Mouse (Mus musculus) fibroblast of lung, adult 2 months (primary cell): Measurements from ENCODE around the gene Lgr6.
A peak's percentile ranks its signal among the peaks of the same experiment; 100 is the strongest.

Experiments
- DNase-seq: peaks from one replicate; pipeline ENCODE4 v3.0.0-alpha.2; 2011; ENCODE audit warnings: low read depth

The Lgr6 gene

GRCm38 (mm10) chr1:135105124-135105523 lies at the start of gene Lgr6:
Gene Lgr6 (minus strand): TSS chr1:135105276.
- DNase-seq = no peak

GRCm38 (mm10) chr1:135154411-135154959 lies 49.4 kb upstream of the Lgr6 start:
- peak; percentile 64 for DNase-seq

DNA sequence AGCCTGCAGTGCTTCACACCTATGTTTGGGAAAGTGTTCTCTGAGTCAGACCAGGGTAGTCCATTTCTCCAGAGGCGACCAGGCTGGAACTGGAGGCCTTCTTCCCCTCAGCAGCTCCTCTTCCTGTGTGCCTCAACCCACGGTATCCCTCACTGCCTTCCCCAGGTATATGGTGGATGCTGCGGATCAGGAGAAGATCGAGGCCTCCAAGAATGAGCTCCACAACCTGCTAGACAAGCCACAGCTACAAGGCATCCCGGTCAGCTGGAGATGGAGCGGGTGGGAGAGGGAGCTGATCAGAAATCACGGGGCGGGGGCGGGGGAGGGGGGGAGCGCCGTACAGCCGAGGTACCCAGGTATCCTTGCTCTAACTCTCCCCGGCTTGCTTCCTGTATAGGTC lies 48.9 kb upstream of the Lgr6 start:
- DNase-seq = no peak

- DNase-seq = no peak
Measured at GRCm38 (mm10) chr1:135148996-135149395, 43.9 kb upstream of the Lgr6 start.

GRCm38 (mm10) chr1:135148476-135148875 lies 43.4 kb upstream of the Lgr6 start:
- DNase-seq = no peak

- no peak for DNase-seq
Measured at GRCm38 (mm10) chr1:135147702-135148058, 42.6 kb upstream of the Lgr6 start.

DNA sequence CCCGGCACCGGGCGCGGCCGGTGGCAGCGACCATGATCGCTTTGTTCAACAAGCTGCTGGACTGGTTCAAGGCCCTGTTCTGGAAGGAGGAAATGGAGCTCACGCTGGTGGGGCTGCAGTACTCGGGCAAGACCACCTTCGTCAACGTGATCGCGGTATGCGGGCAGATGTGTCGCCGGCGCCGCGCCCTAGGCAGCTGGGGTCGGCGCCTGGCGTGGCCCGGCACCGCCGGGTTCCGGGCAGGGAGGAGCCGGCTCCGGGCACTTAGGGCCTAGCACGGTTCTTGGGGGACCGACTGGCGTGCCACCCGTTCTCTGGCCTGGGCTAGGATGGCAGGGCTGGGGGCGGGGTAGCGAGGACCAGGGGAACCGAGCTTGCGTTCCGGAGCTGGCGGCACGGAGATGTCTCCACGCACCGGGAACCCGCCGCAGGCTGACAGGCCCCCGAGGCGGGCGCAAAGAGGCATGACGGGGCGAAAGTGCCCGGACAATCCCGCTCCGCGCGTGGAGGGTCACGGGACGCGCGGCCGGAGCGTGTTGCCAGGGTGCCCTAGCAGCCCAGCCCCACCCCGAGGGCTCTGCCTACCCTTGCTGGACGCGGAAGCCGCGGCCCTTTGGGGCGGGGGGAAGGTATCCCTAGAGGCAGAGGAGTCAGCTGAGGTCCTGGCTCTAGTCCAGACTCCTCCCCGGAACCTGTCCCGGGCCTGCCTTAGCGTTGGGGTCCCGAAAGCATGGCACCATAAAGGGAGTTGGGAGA lies 42.0 kb upstream of the Lgr6 start:
- DNase-seq = no peak

GRCm38 (mm10) chr1:135146077-135146945 lies 41.2 kb upstream of the Lgr6 start, which contains the start of gene Arl8a:
Gene Arl8a (plus strand): TSS chr1:135146824.
- DNase-seq = no peak

DNA sequence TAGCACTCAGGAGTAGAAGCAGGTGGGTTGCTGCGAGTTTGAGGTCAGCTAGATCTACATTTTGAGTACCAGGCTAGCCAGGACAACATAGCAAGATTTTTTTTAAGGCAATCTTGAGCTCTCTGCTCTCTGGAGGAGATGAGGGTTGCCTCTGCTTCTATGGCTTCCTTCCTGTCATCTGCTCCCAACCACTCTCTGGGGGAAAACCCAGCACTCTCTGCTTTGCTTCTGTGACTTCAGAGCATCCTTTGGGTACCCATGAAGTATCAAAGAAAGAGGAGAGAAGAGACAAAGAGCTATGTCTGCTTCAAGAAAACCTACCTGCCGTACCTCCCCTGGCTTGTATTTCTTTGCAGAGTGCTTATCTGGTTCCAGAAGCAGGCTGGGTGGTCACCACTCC lies 38.9 kb upstream of the Lgr6 start:
- no peak for DNase-seq

GRCm38 (mm10) chr1:135142452-135142851 lies 37.4 kb upstream of the Lgr6 start:
- no peak for DNase-seq

GRCm38 (mm10) chr1:135139906-135140305 lies 34.8 kb upstream of the Lgr6 start:
- DNase-seq = no peak

GRCm38 (mm10) chr1:135136500-135136899 lies 31.4 kb upstream of the Lgr6 start:
- DNase-seq = peak; percentile 72

GRCm38 (mm10) chr1:135135111-135135787 lies 30.2 kb upstream of the Lgr6 start:
- DNase-seq = no peak

- no peak for DNase-seq
Measured at GRCm38 (mm10) chr1:135133678-135134435, 28.8 kb upstream of the Lgr6 start.

DNA sequence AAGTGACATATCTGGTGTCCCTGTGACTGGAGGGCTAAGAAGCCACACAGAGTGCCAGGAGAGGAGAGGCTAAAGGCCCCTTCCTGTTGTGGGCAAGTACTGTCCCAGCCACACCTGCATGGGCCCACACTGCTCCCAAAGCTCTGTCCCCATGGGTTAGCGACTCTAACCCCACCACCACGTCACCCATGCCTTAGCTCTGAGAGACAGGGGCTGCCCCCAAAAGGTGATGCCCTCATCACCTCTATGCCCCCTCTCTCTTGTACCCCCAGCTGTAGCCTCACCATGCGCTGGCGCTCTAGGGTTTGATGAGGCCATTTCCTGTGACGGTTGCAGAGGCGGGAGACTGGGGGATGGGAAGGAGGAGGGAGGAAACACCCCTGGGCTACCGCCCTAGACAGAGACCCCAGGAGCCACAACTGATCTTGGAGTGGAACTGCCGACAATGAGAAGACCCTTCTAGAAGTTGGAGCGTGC lies 27.9 kb upstream of the Lgr6 start:
- DNase-seq = no peak

DNA sequence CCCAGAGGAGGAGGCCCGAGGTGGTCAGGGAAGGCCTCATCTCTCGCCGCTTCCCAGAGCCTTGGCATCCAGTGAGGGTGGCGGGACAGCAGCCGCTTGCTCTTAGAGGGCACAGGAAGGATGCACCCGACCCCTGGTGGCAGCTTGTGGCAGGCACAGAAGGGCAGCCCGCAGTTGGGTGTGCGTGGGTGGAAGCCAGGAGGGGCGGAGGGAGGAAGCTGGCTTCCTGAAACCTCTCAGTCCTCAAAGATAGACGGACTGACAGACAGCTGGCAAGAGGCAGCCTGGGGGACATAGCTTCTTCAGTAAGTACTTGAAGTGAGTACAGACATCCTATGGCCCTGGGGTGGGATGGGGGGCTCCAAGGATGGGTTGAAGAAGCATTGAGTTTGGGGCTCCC lies 27.4 kb upstream of the Lgr6 start, which contains the start of gene Ptpn7:
Gene Ptpn7 (plus strand): TSS at position 228 of the 400 bp plus-strand sequence.
- no peak for DNase-seq

DNA sequence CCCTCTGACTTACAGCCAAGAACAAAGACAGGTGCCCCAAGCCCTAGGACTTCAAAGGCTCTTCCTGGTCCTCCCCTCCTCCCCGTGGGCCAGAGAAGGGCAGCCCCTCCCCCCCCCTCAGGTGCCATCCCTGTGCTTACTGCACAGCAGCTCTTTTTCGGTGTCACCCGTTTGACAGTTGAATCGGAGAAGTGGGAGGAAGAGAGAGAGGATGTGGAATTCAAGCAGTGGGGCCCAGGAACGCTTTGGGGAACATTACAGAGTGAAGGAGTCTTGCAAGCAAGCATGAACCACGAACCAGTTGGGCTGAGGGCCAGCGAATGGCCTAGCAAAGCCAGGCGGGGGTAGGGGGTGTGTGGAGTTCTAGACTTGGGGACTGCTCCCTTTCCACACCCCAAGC lies 26.5 kb upstream of the Lgr6 start:
- DNase-seq = no peak

DNA sequence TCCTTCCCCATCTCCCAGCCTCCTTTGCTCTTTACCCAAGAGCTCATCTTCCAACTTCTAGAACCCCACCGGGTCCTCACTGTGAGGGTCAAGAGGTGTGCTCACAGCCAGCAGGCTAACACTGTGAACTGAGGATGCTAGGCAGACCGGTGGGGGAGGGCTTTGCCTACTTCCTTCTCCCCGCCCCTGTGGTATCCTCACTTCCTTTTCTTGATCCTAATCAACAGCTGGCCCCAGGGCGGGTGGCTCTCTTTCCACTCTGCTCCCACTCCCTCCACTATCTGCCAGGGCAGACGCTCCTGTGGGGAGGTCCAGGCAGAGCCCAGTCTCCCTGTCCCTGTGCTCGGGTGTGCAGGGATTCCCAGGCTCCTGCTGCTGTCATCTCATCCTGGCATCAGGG lies 26.0 kb upstream of the Lgr6 start:
- no peak for DNase-seq

- DNase-seq = no peak
Measured at GRCm38 (mm10) chr1:135130376-135131018, 25.4 kb upstream of the Lgr6 start.

DNA sequence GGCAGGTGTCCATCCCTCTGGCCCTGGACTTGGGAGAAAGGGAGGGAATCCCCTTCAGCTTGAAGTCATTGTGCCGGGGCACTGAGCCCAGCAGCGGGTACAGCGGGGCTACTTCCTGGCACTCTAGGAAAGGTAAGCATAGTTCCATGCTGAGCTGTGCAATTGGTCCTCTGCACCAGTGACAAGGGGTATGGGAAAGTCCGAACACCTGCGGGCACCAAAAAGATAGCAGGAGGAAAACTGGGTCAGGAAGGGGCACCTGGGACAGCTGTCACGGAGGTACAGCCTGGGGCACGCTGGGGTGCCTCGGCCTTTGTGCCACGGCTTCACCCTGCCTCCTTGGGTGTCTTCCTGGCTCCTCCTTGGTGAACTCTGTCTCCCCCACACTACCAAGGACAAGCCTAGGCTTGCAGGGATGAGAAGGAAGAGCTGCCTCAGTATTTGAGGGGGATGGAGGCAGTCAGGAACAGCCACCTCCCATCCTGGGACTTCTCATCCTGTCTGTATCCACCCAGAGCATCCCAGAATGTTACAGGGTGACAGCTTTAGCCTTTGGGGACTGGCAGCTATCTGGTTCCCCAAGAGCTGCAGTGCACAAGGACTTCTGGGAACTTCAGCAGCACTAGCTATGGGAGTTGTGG lies 24.6 kb upstream of the Lgr6 start:
- DNase-seq = no peak
